In genomic region chr12:7978190-7978884, GRCm38 (mm10) we compare ENCODE assay signal across 8 mouse cellular contexts. TPM values are rescaled to one million over a fixed set of nuclear protein-coding genes. Genes with fewer than 3 reads are reported as not detected.
DNase-seq lines count a peak whose midpoint lies in the region; ATAC-seq and TF ChIP-seq lines count a peak whose summit lies in the region.

No protein-coding gene starts in this region.

- no peak overlapping the region for H3K27ac ChIP-seq in forebrain, postnatal 0 days (ENCODE audit: low read depth, low read length)
- H3K27ac ChIP-seq in hindbrain, embryonic 12.5 days: no peak overlapping the region
- H3K27ac ChIP-seq in lung, embryonic 15.5 days: no peak overlapping the region

- no peaks in the 10 kb centered on the region for H3K4me1 ChIP-seq in forebrain, postnatal 0 days (ENCODE audit: insufficient read depth)
- peaks cover 6% of the 10 kb centered on the region; the same call in 1 of the 2 replicates for H3K4me1 ChIP-seq in hindbrain, embryonic 12.5 days
- no peaks in the 10 kb centered on the region for H3K4me1 ChIP-seq in lung, embryonic 15.5 days

- no peaks in the 10 kb centered on the region for H3K36me3 ChIP-seq in forebrain, postnatal 0 days (ENCODE audit: insufficient read depth)
- H3K36me3 ChIP-seq in hindbrain, embryonic 12.5 days: no peaks in the 10 kb centered on the region
- no peaks in the 10 kb centered on the region for H3K36me3 ChIP-seq in lung, embryonic 15.5 days

- H3K9ac ChIP-seq in forebrain, postnatal 0 days: no peak overlapping the region
- H3K9ac ChIP-seq in hindbrain, embryonic 12.5 days: no peak overlapping the region
- H3K9ac ChIP-seq in lung, embryonic 15.5 days: no peak overlapping the region

- DNase-seq in Muller cell, postnatal 12 days (ENCODE audit: inconsistent ontology term): peak; percentile 31
- peak; percentile 53 to 63 for DNase-seq in cerebellum, adult 18-20 months
- DNase-seq in forebrain, postnatal 0 days: peak; percentile 88
- DNase-seq in layer of hippocampus, adult 9-11 months: peak; percentile 13
- peak; percentile 49 for DNase-seq in ovary, postnatal 36 days (ENCODE audit: low spot score)
- DNase-seq in urinary bladder, adult 2 months (ENCODE audit: low spot score): peak; percentile 29

- H3K4me2 ChIP-seq in forebrain, postnatal 0 days (ENCODE audit: low read depth): peak overlapping the region; percentile 26; the same call in 1 of the 2 replicates
- H3K4me2 ChIP-seq in hindbrain, embryonic 12.5 days (replicated peaks): no peak overlapping the region
- H3K4me2 ChIP-seq in lung, embryonic 15.5 days: no peak overlapping the region

- H3K27me3 ChIP-seq in forebrain, postnatal 0 days (ENCODE audit: insufficient read depth, low read length): no peaks in the 10 kb centered on the region
- H3K27me3 ChIP-seq in hindbrain, embryonic 12.5 days: no peaks in the 10 kb centered on the region
- H3K27me3 ChIP-seq in lung, embryonic 15.5 days: no peaks in the 10 kb centered on the region

- TF ChIP-seq CTCF in forebrain, postnatal 0 days (IDR thresholded peaks at IDR 0.05; ENCODE audit: low read depth): peak; percentile 98

- peak; percentile 85 for ATAC-seq in forebrain, postnatal 0 days
- peak; percentile 74 for ATAC-seq in hindbrain, embryonic 12.5 days (ENCODE audit: low FRiP score)
- ATAC-seq in lung, embryonic 15.5 days (ENCODE audit: borderline replicate concordance, extremely low read depth, low FRiP score, low TSS enrichment): peak; percentile 57; the same call in 1 of the 2 replicates

- WGBS in forebrain, postnatal 0 days: 46% methylated on average over 13 of the region's 13 CpGs
- WGBS in hindbrain, embryonic 12.5 days: 48% methylated on average over 13 of the region's 13 CpGs
- WGBS in lung, embryonic 15.5 days: 49% methylated on average over 13 of the region's 13 CpGs

- no peak overlapping the region for H3K4me3 ChIP-seq in forebrain, postnatal 0 days (ENCODE audit: low read depth, low read length)
- no peak overlapping the region for H3K4me3 ChIP-seq in hindbrain, embryonic 12.5 days
- H3K4me3 ChIP-seq in lung, embryonic 15.5 days: no peak overlapping the region

- no peaks in the 10 kb centered on the region for H3K9me3 ChIP-seq in forebrain, postnatal 0 days (ENCODE audit: low read length)
- H3K9me3 ChIP-seq in hindbrain, embryonic 12.5 days (replicated peaks): no peaks in the 10 kb centered on the region
- H3K9me3 ChIP-seq in lung, embryonic 15.5 days: no peaks in the 10 kb centered on the region

RNA-seq across cellular contexts. Expression of gene Apob, which starts 0.9 kb away (rescaled TPM):
- 0.15 and 0.33 TPM in 2 replicates for total RNA-seq in forebrain, postnatal 0 days (2014; rRNA removed)
- polyA plus RNA-seq in forebrain, postnatal 0 days (2015; fragmentation: Nextera tagmentation; extraction: Ambion mirVana): 0.01 TPM in 1 of 2 replicates, not detected in the other
- polyA plus RNA-seq in hindbrain, embryonic 12.5 days (2016; fragmentation: Nextera tagmentation; extraction: Ambion mirVana): 0.03 and 0.12 TPM in 2 replicates
- polyA plus RNA-seq in lung, embryonic 15.5 days (2015; fragmentation: Nextera tagmentation; extraction: Ambion mirVana): 0.09 and 0.82 TPM in 2 replicates
- polyA plus RNA-seq in urinary bladder, adult 2 months (2012; rRNA removed): 0.01 and 0.09 TPM in 2 replicates

Comparison
In these comparisons a context has a peak if more than half of its experiments do, and no peak if none do; other contexts are left out.
1. DNase-seq: peak in every context shown above with its lines; median percentile 88 in forebrain, postnatal 0 days; 58 in cerebellum, adult 18-20 months; 49 in ovary, postnatal 36 days; 31 in Muller cell, postnatal 12 days; 29 in urinary bladder, adult 2 months; 13 in layer of hippocampus, adult 9-11 months.